Mouse (Mus musculus) retina, postnatal 1 day (tissue): ENCODE measurements at regions not wholly inside any gene's neighbourhood (a gene's known extent, or its start where the extent isn't known, plus 50 kb on each side); places are given as distances from the start of the nearest gene placed in this dataset.

Source experiments
- DNase-seq: peaks from one replicate; pipeline ENCODE4 v3.0.0-alpha.2; 2012

- peak; percentile 51 for DNase-seq
These were observed 130.4 kb downstream of the Usp46 start for GRCm38 (mm10) chr5:73937799-73938198.

- no peak for DNase-seq
These were observed 129.8 kb downstream of the Usp46 start for GRCm38 (mm10) chr5:73938450-73938849.

GRCm38 (mm10) chr5:73942950-73943349 lies 125.3 kb downstream of the Usp46 start:
- DNase-seq: peak; percentile 26

GRCm38 (mm10) chr5:73945671-73946070 lies 122.6 kb downstream of the Usp46 start:
- no peak for DNase-seq

- DNase-seq: no peak
These were observed 122.1 kb downstream of the Usp46 start for GRCm38 (mm10) chr5:73946164-73946563.

GRCm38 (mm10) chr5:73948031-73948899 lies 120.0 kb downstream of the Usp46 start:
- no peak for DNase-seq
